Mouse (Mus musculus): ENCODE data around the gene Azin2.

The Azin2 gene

DNA sequence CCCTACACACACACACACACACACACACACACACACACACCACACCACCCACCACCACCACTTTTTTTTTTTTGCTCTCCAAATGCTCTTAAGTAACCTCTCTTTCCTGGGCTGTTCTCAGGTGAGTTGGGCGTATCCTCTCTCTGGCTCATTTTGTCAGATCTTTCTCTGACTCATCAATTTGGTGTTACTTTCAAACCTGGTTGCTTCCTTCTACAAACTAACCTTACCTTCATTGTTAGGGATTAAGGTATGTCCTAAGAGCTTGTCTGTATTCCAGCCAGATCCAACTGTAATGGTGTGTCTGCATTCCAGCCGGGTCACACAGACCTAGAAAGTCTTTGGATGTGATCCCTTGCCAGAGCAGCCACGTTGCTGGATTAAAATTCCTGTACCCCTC, 15.0 kb upstream of the Azin2 start:
- no peak for DNase-seq

DNA sequence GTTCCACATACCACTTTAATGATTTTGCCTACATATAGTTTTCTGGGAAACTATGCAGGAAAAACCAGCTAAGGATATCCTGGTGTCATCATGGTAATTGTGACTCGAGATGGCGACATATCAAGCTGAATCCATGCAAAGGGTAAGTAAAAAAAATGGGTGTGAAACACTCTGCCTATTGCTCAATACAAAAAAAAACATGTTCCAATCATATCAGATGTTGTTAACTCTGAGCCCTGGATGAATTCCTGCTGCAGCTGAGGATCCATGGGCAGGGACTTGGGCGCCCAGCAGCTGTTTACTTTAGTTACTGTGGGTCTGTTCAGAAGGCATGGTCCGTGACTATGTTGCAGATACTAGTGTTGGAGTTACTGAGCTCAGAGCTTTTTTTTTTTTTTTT, 14.3 kb upstream of the Azin2 start:
- no peak for DNase-seq

DNA sequence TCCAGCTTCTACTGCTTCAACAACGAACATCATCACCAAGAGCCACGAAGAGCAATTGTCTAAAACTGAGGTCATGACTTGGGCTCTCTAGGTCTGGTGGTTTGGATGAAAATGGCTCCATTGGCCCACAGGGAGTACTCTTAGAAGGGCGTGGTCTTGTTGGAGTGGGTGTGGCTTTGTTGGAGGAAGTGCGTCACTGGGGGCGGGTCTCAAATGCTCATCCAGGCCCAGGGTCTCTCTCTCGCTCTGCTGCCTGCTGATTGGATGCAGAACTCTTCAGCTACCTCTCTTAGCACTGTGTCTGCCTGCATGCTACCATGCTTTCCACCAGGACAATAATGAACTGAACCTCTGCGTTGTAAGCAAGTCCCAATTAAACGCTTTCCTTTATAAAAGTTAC, 12.4 kb upstream of the Azin2 start:
- no peak for DNase-seq

DNA sequence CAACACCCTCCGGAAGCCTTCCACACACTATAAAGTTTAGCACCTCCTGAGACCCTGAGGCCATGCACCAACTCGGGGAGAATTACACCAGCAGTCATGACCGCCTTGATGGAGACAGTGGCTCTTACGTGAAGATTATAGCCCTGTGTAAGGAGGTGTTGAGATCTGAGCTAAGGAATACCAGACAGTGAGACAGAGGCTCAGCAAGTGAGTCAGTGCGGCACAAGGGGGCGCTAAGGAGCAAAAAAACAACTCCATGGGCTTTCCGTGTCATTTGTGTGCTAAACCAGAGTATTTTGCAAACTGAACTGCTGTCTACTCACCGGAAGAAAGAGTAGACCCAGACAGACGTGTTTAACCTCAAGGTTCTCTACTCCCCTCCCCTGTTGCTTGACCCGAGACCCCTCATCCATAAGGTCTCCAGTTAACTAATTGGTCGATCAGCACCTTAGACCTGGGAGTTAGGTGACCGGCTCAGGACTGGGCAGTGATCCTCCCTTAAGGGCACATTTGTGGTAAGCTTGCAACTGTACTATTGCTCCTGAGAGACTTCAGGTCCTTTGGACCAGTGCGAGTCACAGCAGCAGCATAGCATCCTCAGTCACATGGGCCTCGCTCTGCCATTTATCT, 8.9 kb upstream of the Azin2 start:
- peak; percentile 83 to 94 for DNase-seq

DNA sequence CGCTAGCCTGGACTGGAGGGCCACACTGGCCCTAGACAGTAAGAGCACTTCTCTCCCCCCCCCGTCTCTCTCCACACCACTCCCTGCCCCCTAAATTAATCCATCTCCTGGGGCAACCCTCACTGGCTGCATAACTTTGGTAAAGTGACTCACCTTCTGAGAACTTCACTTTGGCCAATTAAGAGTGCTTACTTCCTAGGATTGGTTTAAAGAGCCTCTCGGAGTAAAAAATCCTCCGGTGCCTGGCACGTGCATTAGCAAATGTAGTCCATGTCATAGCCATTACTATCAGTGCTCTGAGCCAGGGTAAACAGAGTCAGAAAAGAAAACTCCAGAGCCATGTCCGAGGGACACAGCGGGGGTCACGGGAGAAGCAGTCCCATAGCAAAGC, 8.2 kb upstream of the Azin2 start:
- DNase-seq, result no peak

DNA sequence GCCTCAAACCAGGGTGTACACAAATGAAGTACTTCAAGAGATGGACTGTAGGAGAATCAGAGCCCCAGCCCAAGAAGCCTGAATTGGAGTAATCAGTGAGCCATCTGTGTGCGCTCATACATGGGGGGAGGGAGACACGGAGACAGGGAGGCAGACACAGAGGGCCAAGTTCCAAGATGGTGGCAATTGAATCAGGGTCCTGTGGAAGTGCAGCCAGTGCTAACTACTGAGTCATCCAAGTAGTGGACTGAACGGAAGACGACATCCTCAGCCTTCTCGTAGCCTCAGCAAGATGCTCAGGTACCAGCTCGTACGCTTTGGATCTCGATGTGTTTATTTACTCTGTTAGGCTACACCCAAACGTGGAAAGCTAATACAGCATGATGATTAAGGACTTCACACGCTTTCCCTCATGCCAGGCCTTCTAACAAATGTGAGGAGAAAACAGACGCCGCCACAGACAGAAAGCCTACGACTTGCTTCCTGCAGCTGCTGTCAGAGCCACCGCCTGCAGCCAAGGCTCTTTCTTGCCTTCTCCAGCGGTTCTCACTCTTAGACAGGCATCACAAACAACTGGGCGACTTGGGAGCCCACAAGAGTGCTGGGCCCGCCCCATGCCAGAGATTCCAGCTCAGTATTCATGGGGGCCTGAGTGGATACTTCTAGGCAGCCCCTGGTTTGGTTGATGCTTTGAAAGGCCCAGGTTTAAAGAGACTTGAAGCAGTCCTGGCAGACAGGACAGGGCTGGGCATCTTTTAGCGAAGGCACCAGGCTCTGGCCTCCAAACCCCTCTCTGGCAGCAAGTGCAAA, 7.6 kb upstream of the Azin2 start:
- DNase-seq, result no peak

DNA sequence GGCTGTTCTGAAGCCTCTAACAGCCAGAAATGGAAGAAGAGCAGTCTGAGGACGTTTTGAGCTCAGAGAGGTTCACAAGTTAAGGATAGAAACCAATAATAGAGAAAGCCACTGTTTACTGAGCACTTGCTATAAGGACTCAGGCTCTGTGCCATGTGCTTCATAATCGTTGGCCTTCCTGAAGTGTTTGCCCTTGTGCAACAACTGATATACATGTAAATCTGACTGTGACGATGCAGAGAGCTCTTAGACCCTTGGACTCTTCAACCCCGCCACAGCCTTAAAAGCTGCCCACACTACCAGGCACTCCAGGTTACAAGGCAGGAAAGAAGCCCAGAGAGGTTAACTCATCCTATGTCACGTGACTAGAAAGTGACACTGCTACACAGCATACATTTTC, 6.8 kb upstream of the Azin2 start:
- no peak for DNase-seq

DNA sequence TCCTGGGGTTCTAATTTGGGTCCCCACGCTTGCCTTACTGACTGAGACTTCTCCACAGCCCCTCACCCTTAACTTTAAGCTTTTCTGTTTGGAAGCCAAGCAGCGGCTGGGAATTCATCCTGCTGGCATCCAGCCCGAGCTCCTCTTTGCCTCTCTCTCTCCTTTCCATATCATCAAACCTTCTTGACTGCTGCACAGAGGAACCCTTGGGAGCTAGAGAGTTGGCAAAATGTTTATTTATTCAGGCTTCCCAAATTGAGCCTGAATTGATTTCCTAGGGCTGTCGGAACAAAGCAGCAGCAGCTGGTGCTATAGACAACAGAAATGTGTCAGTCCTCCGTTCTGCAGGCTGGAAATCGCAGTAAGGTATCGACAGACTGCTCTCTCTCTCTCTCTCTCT, 4.5 kb upstream of the Azin2 start:
- no peak for DNase-seq

DNA sequence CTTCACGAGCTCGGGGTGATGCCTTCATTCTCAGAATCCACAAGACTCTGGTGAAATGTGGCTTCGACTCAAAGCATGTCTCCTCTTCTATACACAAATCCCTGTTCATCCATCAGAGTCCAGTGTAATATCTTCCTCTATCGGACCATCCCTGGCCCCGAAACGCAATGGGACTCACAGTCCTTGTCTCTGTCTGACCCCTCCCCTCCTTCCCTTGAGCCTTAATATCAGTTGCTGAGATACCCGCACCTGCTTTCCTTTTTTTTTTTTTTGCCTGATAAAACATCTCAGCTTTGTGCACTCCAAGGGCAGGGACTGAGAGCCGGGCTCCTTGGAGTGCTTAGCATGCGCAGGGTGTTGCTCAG, 666 bp upstream of the Azin2 start:
- peak in 1 of 2 experiments; percentile 18 for DNase-seq

DNA sequence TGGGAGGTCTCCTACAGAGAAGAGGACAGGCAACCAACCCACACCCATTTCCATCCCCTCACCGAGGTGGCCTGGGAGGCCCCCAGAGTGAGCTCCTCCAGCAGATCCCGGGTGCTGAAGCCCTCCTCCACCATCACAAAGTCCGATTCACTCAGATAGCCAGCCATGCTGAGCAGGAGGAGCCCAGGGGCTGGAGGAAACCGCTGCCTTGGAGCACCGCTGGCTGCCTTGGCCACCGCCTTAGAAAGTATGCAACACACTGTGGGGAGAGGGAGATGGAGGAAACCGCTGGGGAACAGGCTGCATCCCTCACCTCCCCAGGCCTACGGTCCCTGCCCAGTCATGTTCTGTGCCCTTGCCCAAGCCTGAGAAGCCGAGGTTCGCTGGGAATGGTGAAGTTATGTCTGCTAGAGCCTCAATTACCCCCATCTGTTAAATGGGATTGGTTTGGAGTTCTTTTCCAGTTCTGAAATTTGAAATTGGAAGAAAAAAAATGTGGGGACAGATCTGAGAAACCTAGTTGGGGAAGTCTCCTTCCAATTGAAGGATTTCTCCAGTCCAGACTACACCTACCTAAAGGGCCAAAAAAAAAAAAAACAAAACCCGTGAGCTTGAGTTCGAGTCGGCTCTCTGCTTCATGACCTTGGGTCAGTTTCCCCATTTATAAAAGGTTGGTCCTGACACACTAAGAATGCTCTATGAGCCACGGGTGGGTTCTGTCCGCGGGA, 777 bp downstream of the Azin2 start:
- DNase-seq, result no peak

DNA sequence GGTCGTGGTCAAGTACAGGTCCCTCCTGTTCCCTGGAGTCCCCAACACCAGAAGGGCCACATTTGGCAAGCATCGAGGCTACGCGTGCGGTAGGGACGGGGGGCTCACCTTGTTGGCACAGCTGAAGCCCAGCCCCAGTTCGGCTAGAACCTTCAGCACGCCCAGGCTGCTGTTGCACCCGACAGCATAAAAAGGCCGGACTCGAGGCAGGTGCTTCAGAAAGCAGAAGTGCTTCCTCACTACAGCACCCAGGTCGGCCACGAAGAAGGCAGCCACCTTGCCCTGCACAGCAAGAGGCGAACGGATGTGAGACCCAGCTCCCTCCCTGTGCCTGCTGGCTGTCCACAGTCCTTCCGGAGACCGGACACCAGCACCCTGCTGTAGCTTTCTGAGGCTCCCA, 2.6 kb downstream of the Azin2 start:
- DNase-seq, result no peak

DNA sequence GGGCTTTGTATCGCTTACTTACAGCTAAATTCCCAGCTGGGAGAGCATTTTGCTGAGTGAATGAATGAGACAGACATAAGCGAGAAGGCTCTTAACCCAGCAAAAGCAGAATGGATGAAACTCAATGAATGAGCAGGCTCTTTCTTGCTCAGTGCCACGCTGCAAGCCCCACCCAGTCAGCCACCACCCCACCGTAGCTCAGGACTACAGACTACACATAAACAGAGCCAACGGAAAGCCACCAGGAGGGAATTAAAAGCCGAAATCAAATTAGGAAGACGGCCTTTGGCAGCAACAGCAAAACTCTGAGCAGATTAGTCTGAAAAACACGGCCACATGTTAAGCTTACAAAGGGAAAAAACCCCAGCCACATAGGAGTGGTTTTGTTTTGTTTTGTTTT, 3.4 kb downstream of the Azin2 start:
- no peak for DNase-seq

DNA sequence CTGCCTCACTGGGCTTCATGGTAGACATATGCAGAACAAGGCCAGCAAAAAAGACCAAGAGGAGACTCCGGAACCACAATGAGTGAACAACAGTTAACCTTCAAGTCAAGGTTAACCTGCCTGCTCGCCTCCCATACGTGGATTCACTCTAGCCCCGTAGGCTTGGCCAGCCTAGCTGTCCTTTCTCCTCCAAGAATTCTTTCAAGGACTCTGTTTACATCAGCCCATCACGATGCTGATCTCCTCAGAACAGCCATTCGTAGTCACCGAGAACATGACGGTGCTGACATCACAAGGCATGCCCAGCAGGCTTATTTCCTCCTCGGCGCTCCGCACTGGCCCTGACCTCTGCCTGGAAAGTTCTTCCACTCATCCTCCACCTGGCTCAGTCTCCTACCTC, 4.1 kb downstream of the Azin2 start:
- DNase-seq, result no peak

DNA sequence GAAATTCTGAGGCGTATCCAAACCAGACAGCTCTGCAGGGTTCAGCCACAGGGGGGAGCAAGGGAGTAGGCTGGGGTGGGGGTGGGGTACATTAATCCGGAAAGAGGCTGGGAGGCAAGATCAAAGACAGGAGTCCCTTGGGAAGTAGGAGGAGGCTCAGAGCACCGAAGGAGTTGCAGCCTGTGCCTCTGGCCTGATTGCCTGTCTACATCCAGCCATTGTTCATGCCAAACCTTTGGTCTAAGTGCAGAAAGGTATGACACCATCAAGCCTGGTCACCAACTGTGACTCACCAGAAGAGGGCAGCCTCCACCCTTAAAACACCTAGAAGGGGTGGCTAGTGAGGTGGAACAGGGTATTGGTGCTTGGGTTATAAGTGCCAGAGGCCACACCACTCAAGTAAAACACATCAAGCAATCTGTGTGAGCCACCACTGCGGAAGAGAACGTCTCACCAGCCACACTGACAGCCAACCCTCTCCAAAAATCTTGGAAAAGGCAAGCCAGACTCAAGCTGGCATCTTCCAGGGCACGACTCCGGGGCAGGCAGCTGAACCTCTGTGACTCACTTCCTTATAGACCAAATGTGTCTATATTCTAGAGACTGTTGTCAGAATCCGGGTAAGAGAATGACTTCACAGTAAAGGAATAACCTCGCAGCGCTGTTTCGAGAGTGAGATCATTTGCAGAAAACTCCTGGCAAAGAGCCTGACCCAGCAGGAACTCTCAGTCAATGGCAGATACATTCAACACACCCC, 4.9 kb downstream of the Azin2 start:
- DNase-seq, result peak; percentile 50 to 66

DNA sequence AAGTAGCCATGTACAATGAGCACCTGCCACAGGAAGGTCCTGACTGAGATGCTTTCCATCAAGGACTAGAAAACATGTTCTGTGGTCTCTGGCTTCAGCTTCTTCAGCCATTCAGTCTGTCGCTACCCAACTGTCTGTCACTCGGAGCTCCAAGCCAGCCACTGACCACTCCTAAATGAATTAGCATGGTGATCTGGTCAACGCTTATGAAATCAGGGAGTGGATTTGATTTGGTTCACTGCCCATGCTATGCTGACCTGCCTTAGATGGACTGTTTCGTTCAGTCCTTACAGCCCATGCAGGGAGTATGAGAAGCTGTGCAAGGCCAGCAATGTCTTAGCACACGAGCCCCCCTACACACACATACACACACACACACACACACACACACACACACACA, 8.4 kb downstream of the Azin2 start:
- DNase-seq, result no peak

DNA sequence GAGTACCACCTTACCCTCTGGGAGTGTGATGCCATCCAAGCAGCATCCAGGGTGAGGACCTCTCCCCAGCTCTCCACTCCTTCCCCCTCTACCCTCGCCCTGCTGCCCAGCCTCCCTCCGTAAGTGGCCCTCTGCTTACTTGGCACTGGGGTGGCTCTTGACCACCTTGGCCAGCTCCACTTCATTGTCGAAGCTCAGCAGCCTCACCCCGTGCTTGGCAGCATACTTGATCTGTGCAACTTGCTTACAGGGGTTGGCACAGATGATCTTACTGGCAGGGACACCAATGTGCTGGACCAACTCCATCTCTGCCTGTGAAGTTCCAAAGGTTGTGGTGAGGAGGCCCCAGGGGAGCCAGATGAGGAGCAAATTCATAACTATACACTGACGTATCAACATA, 11.8 kb downstream of the Azin2 start:
- peak; percentile 40 to 62 for DNase-seq

DNA sequence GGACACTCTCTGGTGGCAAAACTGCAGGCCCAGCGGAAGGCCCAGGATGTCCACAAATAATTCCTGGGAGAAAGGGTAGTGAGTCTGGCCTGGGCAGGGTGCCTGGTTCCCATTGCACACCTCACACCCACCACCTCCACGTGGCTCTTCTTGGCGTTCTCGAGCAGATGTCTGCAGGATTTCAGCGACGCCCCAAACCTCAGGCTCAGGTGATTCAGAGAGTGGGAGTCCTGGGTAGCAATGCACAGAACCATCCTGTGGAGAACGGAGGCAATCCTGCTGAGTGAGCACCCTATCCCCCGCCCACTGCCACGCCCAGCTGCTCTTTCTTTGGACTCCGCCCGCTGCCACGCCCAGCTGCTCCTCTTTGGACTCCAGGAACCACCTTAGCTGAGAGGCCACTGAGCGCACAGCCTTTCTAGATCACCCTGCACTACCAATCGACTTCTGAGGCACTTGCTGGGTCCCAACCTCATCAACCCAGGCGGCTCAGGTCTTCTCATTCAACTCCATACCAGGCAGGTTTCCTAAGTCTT, 12.7 kb downstream of the Azin2 start:
- DNase-seq, result peak in 1 of 2 experiments; percentile 35

DNA sequence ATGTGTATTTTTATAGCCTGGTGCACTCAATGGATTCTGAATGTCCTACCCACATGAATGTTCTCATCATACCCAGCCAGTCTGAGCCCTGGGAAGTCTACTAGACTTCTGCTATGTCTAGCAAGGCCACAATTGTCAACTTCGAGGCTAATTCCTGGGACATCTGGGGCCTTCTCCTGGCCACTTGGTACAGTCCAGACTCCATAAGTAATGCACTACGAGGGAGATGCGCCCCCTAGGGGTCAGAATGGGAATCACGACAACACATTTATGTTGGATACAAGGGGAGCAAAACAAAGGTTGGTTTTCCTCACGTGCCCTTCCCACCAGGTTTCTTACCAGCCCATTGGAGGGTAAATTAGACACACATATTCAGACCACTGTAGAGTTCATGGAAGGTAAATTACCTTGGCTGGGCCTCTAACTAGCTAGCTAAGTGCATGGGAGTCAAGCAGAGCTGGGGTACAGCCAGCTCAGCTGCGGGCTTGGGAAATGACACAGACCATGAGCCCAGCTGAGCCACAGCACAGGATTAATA, 14.0 kb downstream of the Azin2 start:
- DNase-seq, result peak in 1 of 2 experiments; percentile 73

DNA sequence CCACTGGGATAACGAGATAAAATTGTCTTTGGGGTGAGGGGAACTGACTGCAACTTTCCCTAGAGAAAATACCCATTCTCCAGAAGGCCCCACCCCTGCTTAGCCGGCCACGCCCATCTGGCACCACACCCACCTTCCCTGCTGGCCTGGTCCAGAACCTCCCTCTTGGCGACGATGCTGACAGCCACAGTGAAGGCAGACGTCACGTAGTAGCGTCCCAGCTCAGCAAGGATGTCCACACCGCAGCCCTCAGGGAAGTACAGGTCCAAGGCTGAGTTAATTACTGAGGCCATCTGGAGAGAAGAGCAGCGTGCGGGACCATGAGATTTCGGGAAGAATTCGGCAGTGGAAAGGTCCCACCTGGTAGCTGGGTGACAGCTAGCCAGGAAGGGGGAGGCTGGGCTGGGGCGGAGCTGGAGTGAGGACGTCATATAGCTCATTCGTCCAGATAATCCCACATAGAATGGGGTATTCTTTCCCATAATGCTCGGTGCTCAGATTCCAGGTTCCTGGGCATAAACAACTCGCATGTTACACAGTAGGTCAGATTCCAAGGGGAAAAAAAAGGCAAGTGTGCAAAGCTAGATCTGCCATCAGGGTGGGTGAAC, 14.8 kb downstream of the Azin2 start:
- DNase-seq, result peak in 1 of 2 experiments; percentile 15

DNA sequence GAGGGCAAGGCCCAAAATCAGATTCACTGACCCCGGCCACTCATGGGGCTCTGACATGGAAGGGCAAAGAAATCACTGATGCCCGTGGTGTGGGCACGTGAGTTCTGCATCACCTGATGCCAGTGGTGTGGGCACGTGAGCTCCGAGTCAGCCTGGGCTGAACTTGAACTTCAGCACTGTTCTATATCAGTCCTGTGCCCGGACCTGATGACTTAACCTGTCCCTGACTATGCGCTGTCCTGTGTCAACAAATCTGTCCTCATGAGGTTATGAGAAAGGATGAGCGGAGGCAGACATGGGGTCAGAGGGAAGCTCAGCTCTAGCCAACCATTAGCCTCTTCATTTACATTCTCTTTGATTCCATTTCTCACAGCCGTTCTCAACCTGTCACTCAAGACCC, 15.5 kb downstream of the Azin2 start:
- DNase-seq, result no peak

DNA sequence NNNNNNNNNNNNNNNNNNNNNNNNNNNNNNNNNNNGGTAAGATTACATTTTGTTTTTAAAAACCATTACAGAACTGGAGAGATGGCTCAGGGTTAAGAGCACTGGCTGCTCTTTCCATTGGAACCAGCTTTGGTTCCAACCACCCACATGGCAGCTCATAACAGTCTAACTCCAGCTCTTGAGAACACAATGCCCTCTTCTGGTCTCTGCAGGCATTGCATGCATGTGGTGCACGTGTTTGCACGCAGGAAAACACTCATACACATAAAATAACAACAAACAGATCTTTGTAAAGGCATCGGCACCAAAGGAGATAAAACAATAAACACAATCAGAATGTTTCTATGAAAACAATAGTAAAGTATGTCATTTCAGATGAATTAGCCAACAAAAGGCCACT, 19.9 kb downstream of the Azin2 start:
- no peak for DNase-seq

DNA sequence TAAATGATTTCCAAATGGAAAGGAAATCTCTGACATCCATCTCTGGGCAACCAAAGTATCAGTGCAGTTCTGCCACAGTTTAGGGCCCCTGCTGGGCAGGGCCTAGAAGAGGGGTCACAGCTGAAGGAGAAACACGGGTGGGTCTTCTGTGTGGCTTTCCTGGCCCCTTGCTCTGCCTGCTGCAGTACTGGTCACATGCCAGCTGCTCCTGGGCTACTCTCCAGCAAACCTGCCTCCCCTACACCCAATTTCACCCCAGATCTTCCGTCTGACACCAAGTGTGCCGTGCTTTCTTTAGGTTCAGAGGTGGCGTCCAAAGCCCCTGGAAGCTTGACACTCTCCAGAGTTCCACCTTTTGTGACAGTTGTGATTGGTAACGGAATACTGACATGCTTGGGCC, 26.6 kb downstream of the Azin2 start:
- DNase-seq, result no peak

Measured in kidney, postnatal 25 days (tissue).